Mouse (Mus musculus) ES-Bruce4 (cell line): ENCODE measurements around the gene Sergef. TPM values are rescaled to one million over a fixed set of nuclear protein-coding genes. Genes with fewer than 3 reads are reported as not detected.

Experiments
- H3K27ac ChIP-seq: 2 replicates; pipeline ENCODE4 v1.5.1; 2012; ENCODE audit warnings: low read length, inconsistent platforms; ENCODE audit not compliant: insufficient read depth
- H3K27me3 ChIP-seq: 2 replicates; pipeline ENCODE4 v1.6.1; 2012; ENCODE audit warnings: mild to moderate bottlenecking, low read length, inconsistent platforms; ENCODE audit not compliant: control insufficient read depth, poor library complexity, insufficient read depth, severe bottlenecking
- H3K36me3 ChIP-seq: 2 replicates; pipeline ENCODE4 v1.6.1; 2012; ENCODE audit warnings: inconsistent platforms, mild to moderate bottlenecking, low read length, moderate library complexity; ENCODE audit not compliant: control insufficient read depth, poor library complexity, insufficient read depth, severe bottlenecking
- H3K4me1 ChIP-seq: one replicate; pipeline ENCODE4 v1.8.1; 2011; ENCODE audit warnings: low read length; ENCODE audit not compliant: control insufficient read depth, insufficient read depth
- H3K4me3 ChIP-seq: 2 replicates; pipeline ENCODE4 v1.5.1; 2011; ENCODE audit warnings: low read depth, mild to moderate bottlenecking, low read length
- H3K9ac ChIP-seq: 2 replicates; pipeline ENCODE4 v1.6.1; 2012; ENCODE audit warnings: low read depth, mild to moderate bottlenecking, inconsistent platforms; ENCODE audit not compliant: poor library complexity, severe bottlenecking
- H3K9me3 ChIP-seq: replicated peaks from 2 replicates; pipeline ENCODE4 v1.6.1; 2012; ENCODE audit warnings: mild to moderate bottlenecking, low read length, inconsistent platforms; ENCODE audit not compliant: control insufficient read depth, poor library complexity, insufficient read depth, severe bottlenecking
- CTCF ChIP-seq: IDR thresholded peaks from one replicate; pipeline ENCODE4 v1.8.1; 2011; ENCODE audit warnings: low read depth, low read length
- EP300 ChIP-seq: IDR thresholded peaks from 2 replicates; pipeline ENCODE4 v1.6.1; 2011; ENCODE audit warnings: low read depth, low read length; ENCODE audit not compliant: insufficient read depth
- POLR2A ChIP-seq: IDR thresholded peaks from one replicate; pipeline ENCODE4 v1.8.1; 2011; ENCODE audit warnings: low read length; ENCODE audit not compliant: insufficient read depth
- polyA plus RNA-seq: library from polyadenylated mRNA; stranded (reverse); fragments of >200 nt; gene quantifications from 2 replicates; pipeline ENCODE4 v1.2.4, GENCODE M21; 2011; ENCODE audit warnings: low read depth; ENCODE audit not compliant: missing spikeins, insufficient read depth, insufficient read length

The Sergef gene
- polyA plus RNA-seq, 1 experiment = 5.8 TPM

DNA sequence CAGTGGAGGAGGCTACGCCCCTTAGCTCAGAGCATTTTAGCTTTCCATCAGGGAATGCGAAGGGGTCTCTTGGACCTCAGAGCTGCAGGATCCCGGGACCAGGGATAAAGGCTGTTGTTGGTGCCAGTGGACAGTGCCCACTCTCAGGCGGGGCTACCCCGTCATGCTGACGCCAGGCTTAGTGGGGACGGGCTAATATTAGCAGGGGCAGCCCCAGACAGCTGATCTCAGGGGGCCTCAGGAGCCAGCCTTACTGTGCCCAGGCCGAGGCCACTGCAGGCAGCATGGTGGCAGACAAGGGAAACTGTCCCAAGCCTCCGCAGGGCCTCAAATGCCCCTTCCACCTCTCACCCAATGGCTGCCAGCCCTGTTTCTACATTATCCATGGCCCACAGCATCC is 231.0 kb downstream of the Sergef start:
- H3K36me3 ChIP-seq = no peaks in the 10 kb centered on the region
- H3K9ac ChIP-seq = no peak overlapping the region

DNA sequence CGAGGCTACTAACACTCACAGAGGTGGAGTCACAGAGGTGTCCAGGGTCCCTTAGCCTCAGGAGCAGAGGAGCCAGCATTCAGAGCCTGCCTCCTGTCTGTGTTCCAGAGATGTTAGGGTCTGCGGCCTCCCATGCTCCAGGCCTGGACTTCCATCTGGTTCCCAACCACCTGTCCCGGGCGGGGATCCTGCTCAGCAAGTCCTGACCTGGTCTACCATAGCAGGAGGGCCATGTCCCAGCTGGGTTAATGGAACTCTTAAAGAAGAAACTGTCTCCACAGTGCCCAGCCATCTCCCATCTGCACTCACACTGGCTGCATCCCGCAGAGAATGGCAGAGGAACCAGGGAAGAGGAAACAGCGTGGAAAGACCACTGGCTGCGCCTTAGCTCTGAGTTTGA is 234.9 kb downstream of the Sergef start:
- no peaks in the 10 kb centered on the region for H3K9me3 ChIP-seq
- TF ChIP-seq POLR2A (no peak), CTCF (no peak), EP300 (no peak)
- no peak overlapping the region for H3K9ac ChIP-seq
- H3K4me3 ChIP-seq = no peak overlapping the region
- no peaks in the 10 kb centered on the region for H3K36me3 ChIP-seq
- no peaks in the 10 kb centered on the region for H3K27me3 ChIP-seq
- H3K4me1 ChIP-seq = no peaks in the 10 kb centered on the region
- H3K27ac ChIP-seq = no peak overlapping the region

More for the DNA sequence above, 231.0 kb downstream of the Sergef start:
- Histone ChIP-seq H3K27me3 (no peaks in the 10 kb centered on the region), H3K4me3 (no peak overlapping the region), H3K9me3 (no peaks in the 10 kb centered on the region), H3K27ac (no peak overlapping the region), H3K4me1 (no peaks in the 10 kb centered on the region)
- TF ChIP-seq POLR2A (no peak), CTCF (no peak), EP300 (no peak)

DNA sequence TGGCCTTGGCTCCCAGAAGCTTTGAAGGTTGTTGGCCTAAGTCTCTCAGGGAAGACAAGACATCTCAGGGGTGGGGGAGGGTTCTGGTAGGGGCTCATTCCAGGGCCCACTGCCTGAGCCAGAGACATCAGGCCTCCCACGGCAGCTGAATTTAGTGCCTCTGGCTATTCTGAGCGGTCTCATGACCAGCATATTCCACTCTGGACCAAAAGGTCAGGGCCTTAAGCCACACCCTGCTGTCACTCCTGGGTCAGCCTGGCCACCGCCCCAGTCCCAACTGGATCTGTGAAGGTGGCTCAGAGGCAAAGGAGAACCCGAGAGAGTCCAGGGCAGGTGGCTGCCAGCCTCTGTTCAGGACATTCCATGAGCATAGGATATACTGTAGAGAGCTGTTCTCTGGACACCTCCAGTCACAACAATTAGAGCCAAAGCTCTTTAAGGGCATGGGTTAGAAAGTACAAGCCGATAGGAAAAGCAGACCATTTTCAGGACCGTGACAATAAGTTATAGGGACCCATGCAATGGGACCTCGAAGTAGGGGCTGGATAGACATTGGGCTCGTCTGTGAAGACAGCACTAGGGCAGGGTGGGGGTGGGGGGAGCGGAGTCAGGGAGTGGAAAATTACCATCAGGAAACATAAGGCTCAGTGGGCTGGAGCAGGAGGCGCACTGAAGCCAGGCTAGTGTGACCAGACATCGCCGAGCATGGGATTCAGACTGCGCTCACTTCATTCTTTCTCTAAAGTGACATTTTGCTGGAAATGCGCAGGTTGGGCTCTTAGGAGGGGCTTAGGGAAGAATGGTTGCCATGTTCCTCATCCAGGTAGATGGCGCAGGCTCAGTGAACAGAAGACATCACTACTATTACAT is 235.8 kb downstream of the Sergef start:
- no peak overlapping the region for H3K9ac ChIP-seq
- no peaks in the 10 kb centered on the region for H3K36me3 ChIP-seq
- H3K27ac ChIP-seq = no peak overlapping the region
- no peaks in the 10 kb centered on the region for H3K4me1 ChIP-seq
- no peaks in the 10 kb centered on the region for H3K27me3 ChIP-seq
- TF ChIP-seq CTCF (no peak), EP300 (no peak), POLR2A (no peak)
- H3K4me3 ChIP-seq = no peak overlapping the region
- no peaks in the 10 kb centered on the region for H3K9me3 ChIP-seq

DNA sequence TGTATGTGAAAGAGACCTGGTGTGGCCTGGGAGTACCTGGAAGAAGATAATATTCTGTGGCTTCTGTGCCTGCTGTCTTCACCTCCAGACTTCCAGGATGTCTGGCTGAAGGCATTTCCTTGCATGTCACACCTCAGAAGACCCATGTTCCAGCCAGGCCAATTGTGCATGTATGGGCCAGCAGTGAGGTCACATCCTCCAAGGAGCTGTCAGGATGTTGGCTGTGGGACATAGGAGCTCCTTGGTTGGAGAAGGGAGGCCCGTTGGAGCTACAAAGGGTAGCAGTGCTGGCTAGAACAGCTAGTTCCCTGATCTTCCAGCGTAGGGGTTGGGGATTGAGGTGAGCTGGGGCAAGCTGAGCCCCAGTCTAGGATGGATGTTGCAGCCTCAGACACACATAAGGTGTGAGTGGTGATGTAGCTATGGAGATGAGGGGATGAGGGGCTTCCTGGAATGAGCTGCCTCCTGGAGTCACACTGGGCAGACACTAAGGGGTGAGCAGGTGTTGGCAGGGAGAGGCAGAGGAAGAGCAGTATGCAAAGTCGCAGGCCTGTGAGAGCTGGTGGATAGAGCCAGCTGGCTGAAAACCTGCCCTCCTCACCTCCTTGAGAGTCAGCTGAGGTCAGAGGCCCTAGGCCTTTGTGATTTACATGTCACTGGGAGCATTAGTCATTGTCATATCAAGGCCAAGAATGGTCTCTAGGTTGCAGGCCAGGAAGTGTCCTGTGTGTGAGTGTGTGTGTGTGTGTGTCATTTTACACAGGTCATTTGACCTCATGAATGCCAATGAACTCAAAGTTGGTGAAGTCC is 238.0 kb downstream of the Sergef start:
- Histone ChIP-seq H3K27ac (no peak overlapping the region), H3K36me3 (no peaks in the 10 kb centered on the region), H3K27me3 (no peaks in the 10 kb centered on the region), H3K9me3 (no peaks in the 10 kb centered on the region), H3K4me3 (no peak overlapping the region), H3K9ac (no peak overlapping the region), H3K4me1 (no peaks in the 10 kb centered on the region)
- TF ChIP-seq CTCF = no peak
- no peak for TF ChIP-seq POLR2A
- no peak for TF ChIP-seq EP300

DNA sequence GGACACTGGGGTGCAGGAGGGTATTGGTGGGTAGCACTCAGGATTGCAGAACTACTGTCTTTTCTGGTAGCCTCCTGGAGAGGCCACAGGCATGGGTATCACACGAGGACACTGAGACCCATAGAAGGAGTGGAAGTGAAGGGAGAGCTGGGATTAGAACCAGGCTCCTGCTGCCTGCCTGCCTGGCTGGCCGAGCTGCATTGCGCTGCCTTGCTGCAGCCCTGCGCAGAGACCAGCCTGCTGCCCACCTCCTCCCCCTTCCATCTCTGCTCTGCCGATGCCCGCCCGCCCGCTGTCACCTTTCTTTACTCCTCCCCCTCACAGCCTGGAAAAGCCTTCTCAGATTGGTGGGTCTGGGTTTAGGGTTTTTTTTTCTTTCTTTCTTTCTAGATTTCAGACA is 239.3 kb downstream of the Sergef start:
- H3K9ac ChIP-seq = no peak overlapping the region
- H3K4me3 ChIP-seq = no peak overlapping the region
- peaks cover 3% of the 10 kb centered on the region; the same call in 1 of the 2 replicates for H3K27me3 ChIP-seq
- no peaks in the 10 kb centered on the region for H3K36me3 ChIP-seq
- TF ChIP-seq POLR2A (no peak), CTCF (no peak)
- no peaks in the 10 kb centered on the region for H3K9me3 ChIP-seq
- no peak overlapping the region for H3K27ac ChIP-seq
- no peaks in the 10 kb centered on the region for H3K4me1 ChIP-seq

DNA sequence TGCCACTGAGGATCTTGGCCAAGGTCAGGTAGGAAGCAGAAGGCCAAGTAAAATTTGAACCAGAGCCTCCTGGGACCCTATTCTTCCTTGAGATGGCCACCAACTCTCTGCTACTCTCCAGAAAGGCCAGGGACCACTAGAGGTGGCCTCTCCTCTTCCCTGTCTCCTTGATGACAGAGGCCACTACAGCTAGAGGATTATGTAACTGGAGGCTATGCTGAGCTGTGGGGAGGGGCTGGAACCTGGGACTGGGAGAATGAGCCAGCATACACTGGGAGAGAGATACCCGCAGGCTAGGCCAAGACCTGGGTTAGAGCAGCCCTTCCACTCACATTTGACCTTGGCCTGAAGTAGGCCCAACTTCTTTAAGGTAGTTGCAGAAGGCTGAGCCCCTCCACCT is 239.9 kb downstream of the Sergef start:
- no peak overlapping the region for H3K9ac ChIP-seq
- TF ChIP-seq POLR2A (no peak), CTCF (no peak), EP300 (no peak)
- H3K36me3 ChIP-seq = no peaks in the 10 kb centered on the region
- no peaks in the 10 kb centered on the region for H3K4me1 ChIP-seq
- H3K27ac ChIP-seq = no peak overlapping the region
- peaks cover 3% of the 10 kb centered on the region; the same call in 1 of the 2 replicates for H3K27me3 ChIP-seq
- H3K9me3 ChIP-seq = no peaks in the 10 kb centered on the region
- no peak overlapping the region for H3K4me3 ChIP-seq
